Mouse (Mus musculus): ENCODE measurements around the gene Slc39a10.
A peak's percentile ranks its signal among the peaks of the same experiment; 100 is the strongest.
"Not testable (repeated sequence)": the region's sequence is repeated elsewhere in the genome, so short reads cannot be mapped to it uniquely, and the experiment has no call there.

Slc39a10 gene

DNA sequence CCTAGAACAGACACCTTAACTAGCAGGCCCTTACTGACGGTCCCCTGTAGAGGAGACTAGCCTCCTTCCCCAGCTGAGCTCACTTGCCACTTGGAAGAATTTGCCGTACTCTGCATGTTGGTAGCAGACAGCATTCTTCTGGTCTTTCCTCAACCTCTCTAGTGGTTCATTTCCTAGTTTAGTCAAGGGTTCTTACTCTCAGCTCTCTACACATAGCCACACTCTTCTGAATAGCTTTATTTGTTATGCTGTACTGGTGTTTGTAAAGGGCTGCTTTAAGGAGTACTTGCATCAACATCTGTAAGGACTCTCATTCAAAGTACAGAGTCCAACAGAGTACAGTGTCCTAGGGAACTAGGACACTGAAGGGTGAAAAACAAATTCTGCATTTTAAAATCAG lies 29.2 kb downstream of the Slc39a10 start:
- no peak for DNase-seq

DNA sequence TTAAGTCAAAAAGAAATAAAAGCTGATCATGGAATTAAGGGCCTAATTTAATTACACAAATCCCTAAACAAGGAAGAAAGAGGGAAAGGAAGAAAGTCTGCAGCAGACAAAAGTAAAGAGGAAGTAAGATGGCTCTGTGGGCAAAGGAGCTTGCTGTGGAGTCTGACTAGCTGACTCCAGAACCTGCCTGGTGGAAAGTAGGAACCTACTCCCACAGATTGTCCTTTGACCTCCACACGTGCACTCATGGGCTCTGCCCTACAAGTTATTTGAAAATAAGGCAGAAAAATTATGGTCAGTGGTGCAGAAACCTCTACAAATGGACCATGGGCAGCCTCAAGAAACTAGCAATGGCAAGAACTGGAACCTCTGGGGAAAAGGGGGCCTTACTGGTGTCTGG lies 32.6 kb downstream of the Slc39a10 start:
- DNase-seq, result no peak

DNA sequence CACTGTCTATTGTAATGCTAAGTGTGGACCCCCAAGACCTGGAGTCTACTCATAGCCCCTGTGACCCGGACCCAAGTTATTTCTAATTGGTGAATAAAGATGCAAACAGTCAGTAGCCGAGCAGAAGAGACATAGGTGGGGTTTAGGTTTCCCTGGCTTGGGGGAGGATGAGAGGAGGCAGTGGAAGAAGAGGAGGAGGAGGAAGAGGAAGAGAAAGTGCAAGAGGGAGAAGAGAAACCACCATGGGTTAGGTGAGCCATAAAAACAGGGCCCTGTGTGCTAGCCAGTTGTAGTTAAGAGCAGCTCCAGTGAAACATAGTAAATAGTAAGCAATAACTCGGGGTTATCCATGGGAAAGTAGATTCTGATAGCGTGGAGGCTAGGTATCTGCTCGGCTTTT lies 34.1 kb downstream of the Slc39a10 start:
- DNase-seq, result no peak

DNA sequence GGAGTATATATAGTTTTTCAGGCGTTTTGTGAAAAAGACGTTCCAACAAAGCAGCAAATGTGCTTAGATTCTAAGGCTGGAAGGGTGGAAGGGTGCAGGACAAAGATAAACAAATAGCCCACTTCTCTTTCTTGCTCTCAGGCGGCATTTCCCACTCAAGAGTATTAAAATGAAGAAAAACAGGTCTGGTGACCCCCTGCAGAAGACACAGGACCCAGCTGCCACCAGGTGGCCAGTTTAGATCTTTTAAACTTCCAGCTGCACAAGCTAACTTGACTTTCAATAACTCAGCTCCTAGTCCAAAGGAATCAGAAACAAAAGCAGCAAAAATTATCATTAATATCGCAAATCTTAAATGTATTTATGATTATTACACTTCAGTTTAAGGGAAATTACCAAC lies 36.2 kb downstream of the Slc39a10 start:
- peak; percentile 11 for DNase-seq

DNA sequence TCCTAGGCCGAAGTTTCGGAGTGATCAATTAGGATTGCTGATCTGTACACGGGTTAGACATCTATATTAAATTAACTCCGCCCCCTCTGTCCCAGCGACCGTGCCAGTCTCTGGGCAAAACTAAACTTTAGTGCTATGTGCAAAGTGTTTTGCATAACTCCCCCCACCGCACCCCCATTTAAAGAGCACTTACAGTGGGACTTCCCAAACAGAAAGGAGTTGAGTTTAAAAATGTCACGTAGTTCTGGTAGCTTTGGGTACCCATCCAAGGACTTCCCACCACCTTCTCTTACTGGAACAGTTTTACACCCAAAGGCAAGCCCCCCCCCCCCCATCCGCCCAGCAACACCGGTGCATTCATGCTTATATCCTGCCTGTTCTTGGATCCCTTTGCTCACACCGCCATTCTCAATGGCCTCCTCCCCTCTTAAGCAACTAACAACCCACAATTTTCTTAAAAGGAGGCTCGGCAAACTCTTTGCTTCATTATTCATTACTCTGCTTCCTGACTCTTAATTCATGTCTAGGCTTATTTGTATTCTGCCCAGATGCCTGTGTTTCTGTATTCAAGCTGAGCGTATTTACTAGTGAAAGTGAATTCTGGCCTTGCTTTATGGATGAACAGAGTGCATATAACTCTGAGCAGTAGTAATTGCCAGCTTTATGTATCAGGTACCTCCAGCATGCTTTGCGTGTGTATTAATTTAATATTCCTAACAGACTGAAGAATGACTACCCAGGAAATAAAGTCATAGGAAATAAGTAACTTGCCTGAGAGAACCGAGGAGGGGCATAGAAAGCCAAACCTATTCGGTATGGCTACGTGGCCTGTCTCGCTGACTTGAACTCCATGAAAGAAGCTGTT lies 38.4 kb downstream of the Slc39a10 start:
- no peak for DNase-seq

DNA sequence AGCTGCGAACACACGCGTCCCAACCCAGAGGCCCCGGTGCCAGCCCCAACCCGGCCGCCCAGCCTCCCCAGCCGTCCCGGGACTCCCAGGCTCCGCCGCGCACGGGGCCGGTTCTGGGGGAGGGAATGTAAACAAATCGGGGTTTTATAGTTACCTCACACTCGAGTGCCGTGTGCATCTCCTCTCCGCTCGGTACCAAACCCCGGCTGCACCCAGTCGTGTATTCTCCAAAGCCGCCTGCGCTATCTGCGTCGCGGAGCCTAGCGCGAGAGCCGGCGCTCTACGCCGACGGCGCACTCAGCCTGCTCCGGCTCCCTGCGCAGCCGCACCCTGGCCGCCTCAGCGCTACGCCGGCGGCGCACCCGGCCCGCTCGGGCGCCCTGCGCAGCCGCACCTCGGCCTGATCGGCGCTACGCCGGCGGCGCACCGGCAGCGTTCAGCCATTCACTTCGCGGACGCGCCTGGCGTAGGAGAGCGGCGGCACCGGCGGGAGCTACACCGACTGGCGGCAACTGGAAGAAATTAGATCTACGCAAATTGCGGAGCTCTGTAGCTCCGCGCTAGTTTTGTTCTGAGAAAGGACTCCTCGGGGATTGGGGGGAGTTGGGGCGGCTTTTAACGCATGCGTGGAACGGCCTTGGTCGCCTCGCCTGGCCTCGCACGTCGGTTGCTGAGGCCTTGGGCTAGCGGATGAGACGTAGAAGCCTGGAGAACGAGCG lies 39.2 kb downstream of the Slc39a10 start:
- DNase-seq, result peak; percentile 96

DNA sequence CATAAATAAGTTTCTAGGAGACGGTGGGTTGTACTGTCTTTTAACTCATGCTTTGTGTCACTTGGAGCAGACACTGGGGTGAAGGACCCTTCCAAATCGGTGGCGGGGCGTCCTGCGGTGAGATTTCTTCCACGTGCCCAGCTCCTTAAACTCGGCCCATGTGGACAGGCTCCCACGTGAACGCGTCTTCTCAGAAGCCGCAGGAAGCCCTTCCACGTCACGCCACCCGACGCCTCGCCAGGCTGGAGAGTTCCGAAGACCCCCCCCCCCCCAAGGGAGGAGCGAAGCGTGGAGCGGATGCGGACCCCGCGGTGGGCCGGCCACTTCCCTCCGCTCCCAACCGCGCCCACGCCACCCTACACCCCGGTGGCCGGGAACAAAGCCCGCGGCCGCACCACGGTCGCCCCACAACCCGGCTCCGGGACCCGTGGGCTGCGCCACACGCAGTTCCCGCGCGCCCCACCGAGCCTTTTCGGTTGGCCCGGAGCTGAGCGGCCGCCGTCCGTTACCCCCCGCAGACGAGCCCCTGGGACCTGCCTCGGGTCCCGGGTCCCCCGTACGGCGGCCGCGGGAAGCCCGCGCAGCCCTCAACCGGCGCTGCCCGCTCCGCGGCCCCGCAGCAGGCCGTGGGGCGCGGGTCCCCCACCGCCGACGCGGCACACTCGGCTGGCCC lies 39.9 kb downstream of the Slc39a10 start:
- DNase-seq, result peak; percentile 78

DNA sequence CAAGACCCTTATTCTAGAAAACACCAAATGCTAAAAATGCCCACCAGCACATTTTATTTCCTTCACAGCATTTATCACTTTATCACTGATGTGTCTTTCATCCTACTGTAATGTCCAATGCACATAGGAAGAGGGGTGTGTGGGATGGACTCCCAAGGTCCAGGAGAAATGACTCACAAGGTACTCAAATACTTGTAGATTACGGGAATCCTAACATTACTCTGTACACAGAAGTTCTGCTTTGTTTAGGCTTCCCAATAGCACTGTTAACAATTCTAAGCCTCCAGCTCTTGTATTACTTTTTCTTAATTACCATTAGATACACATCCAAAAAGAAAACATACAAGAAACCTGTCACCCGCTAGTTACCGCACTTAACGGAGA lies 40.4 kb downstream of the Slc39a10 start:
- DNase-seq, result no peak

DNA sequence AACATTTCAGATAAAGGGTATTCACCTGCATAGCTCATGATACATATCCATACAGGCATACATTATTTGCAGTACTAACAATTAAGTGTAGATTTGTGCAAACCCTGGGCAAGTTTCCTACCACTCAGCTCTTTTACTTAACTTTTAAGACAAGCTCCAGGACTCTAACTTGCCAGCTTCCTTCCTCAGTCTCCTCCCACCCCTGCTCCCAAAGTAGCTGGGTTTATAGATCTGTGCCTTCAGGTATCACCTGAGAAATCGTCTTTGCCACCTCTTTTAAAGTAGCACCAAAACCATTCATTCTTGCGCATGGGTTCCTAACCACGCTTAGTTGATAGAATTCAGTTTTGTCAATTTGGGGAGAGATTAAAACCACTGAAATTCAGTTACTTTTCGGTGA lies 41.1 kb downstream of the Slc39a10 start:
- no peak for DNase-seq

DNA sequence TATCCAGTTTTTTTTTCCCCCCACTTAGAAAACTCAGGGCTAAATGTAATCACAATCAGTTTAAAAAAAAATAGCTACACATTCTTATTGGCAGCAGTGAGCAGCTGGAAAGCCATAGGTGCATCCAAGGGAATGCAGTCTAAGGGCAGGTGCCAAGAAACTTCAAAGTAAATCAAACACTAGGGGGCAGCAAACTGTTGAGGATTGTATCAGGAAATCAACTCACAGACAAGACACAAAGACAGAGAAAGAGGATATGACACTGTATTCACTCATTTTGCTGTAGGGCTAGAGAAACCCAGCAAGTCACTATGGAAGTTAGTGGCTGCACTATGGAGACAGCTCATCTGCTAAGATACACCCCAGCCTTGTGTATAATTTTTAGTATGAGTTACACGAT lies 42.9 kb downstream of the Slc39a10 start:
- peak; percentile 80 for DNase-seq

DNA sequence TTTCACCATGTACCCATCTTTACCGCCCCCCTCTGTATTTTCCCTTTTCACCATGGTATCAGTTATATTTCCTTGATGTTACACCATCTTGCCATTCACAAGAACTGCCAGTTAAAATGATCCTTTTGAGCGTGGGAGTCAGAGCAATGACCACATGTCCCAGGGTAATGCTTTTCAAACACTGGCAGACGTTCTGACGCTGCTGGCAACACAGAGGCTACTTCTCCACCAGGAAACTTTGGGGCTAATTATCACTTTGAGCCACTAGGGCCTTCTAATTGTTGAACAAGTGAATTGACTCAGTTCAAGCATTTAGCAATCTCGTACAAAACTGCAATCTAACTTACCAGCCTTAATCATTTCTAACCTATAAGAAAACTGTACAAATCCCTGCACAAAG lies 47.4 kb downstream of the Slc39a10 start:
- DNase-seq, result no peak

DNA sequence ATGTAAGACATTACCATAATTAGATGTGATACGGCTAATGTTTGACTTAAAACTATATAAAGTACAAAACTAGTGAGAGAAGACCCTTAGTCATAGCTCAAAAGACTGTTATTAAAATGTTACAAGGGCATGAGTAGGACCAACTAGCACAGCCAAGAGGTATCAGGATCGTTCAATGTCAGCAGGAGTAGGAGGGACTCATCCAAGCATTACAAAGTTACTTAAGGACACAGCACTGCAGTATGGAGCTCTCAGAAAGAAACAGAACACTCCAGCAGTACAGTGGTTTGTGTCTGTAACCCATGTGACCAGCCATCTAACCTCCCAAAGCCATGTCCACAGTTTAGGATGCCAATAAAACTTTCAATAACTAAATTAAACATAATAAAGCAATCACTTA lies 48.4 kb downstream of the Slc39a10 start:
- DNase-seq, result no peak

DNA sequence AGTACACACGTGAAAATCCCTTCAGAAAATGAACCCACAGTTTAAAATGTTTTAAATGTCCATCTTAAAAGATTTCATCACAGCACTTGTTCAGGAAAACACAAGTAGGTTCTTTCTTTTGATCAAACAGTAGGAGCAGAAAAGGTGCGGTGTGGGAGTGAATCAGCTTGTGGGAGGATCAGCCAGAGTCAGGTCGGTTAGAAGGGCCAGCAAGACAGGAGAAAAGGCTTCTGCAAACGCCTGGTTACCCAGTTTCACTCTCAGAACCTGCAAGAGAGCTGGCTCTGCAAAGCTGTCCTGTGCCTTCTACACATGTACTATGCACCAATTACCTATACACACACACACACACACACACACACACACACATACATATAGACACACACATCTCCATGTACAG lies 49.2 kb downstream of the Slc39a10 start:
- no peak for DNase-seq

DNA sequence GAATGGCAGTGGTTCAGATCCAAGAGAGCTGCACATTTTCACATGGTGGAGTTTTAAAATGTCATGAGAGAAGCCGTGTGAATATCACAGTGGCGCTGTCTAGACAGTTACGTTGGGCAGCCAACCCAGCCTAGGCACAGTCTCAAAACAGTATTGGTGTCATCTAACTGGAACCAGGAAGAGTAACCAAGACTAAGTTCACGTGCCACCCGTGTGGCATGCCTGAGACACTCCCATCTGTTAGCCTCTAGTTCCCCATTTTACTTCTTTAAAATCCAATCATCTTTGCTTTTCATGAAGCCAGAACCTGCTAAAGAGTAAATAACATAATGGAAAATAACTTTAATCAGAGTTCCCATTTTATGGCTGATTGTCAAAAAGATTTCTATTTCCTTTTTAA lies 60.7 kb downstream of the Slc39a10 start:
- DNase-seq, result no peak

DNA sequence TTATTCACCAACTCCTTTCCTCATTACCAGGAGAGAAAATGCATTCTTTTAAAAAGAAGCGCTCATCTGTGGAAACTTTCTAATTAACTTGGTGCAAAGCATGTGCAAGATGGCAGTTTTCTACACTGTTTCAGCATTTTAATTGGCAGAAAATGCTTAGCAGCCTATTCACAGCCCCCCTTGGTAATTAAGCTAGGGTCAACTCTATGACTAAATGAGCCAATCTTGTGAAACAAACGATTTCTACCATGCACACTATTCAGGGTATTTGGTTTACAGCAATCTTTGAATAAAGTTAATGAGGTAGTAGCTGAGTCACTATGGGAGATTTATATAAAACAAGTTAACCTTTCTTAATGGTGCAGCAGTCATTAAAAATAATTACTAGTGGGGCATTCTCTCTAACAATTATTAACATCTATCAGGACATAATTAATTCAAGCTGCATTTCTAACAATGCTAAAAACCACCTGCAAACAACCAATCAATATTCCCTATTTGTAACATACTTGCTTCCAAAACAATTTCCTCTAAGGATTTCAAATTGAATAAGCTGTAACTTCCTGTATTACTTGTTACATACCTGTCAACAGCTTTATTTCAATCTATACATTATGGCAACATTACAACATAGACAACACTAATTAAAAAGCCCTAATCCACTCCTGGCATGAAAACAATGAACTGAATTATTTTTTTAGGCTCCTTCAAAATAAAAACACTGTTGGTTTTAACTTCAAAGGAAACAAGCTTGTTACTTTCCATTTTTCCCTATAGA lies 62.4 kb downstream of the Slc39a10 start:
- no peak for DNase-seq

DNA sequence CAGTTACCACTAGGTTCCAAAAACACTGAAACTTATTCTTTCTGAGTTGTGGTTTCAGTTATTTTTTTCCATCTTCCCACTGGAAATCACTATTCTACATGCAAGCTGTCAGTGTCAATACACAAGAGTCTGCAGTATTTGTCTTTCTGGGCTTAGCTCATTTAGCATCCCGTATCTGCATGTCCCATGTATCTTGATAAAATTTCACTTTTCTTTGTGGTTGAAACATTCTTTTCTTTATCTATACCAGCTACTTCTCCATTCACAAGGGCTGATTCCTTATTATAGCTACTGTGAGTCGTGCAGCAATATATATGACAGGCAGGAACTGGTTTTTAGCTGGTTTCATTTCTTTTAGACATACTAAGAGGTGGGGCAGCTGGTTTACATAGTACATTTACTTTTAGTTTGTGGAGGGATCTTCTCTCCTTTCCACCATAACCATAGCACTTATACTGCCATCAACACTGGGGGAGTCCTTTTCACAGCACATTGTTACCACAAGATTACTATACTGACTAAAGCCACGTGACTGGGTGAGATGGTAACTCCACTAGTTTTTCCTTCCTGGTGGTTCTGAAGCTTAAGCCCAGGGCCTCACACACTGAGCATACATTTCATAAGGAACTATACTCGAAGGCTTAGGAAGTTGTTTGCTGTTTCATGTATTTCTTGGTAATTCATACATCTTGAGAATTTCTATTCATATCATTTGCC lies 70.2 kb downstream of the Slc39a10 start:
- no peak for DNase-seq

DNA sequence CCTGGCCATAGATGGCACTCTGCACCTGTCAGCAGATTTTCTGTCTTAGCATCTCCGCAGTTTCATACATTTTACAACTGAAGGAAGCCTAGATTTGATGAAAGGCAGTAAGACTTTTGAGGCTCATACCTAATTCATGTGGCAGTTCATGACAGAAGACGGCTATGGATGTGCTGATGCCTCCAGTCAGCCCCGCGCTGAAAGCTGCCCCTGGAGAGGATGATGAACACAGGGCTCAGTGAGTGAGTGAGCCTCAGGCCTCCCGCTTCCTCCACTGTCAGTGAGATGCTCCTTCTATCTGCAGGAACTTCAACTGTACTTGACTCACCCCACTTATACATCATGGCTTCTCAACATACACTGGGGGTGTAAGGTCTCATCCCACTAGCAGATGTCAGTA lies 74.7 kb downstream of the Slc39a10 start:
- DNase-seq, result no peak

DNA sequence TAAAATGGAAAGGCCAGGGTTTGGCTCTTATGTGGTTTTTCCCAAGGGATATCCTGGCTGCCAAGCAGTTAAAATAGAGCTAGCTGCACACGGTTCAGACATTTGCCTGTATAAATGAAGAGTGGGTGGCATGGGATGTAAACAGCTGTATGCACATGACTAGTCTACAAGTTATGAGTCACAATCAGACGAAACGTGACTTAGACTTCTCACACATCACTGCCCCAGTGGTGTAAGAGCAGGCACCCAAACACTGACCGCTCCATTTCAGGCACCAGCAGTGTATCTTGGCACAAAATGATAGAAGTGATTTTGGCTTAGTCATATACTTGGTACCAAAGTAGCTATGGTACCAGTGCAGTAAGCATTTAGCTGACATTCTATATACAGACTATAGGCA lies 84.0 kb downstream of the Slc39a10 start:
- DNase-seq, result not testable (repeated sequence)

DNA sequence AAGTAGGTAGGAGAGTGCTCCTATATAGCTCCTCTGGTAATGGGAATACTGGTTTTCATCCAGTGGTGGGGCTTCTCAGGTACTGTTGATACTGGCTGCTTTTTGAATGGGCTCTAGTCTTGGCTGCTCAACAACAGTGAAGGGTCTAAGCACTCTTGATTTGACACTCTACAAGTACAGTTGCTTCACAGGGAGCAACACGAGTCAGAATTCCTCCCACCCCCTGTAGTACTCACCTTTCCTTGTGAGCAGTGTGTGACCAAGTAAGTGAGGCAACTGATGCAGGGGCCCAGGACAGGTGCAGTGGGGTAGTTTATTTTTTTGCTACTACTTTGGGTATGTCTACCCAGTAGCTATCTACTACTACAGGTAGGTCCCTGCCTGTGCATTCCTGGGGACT lies 87.6 kb downstream of the Slc39a10 start:
- no peak for DNase-seq

DNA sequence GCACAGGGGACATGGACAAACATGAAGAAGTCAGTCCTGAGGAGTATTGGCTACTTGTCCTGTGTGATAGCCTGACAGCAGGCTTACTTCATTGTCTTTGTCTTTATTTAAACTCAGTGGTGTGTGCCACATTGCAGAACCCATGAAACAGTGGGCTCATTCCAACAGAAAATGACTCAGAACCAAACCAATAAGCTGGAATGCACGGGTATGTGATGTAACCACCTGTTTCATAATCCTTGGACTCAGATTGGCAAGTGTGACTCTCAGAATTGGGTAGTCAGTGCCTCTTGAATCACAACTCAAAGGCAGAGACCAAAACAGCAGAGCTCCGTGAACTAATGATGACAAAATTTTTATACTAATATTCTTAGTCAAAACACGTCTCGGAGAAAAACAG lies 110.4 kb downstream of the Slc39a10 start:
- DNase-seq, result not testable (repeated sequence)

DNA sequence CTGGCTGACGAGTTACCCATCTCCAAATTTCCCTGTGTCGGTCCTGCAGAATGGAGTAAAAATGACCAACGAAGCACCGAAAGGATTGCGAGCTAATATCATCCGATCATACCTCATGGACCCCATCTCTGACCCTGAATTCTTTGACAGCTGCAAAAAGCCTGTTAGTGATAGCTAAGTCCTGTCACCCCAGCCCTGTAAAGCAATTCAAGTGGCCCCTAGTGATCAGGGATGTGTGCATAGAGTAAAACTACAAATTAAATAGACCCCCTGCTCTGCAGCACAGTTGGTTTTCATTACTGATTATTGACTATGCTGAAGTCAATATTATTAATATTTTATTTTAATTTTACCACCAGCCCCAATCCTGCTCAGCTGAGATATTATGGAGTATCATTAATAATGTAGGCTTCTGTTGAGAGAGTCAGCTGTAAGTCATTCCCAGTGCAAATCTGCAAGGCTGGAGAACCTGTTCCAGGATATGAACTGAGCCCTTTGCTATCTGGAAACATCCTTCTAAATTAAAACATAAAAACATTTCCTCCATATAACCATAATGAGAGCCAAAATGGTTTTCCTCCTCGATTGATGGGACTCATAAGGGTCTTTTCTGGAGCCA lies 122.5 kb downstream of the Slc39a10 start:
- DNase-seq, result not testable (repeated sequence)

DNA sequence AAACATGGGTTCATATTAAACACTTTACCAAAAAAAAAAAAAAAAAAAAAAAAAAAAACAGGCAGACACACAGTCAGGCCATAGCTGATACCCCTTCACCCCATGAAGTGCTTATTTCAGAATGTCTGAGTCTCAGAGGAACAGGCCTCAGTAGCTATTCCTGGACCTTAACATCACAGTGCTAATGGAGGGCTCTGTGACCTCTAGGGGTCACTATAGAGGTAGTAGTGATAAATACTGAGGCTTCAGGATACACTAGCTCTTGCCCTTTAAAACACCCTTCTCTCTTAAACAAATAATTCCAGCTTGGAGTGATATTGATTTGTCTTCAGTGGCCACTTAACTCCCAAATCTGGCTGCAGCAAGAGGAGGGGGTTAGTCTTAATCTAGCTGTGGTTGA lies 123.3 kb downstream of the Slc39a10 start:
- not testable (repeated sequence) for DNase-seq
